Mouse (Mus musculus) layer of hippocampus, adult 11-12 months (tissue): Measurements from ENCODE around the gene Sertad3.

Source experiments
- DNase-seq: peaks from one replicate; pipeline ENCODE4 v3.0.0; 2022; ENCODE audit warnings: low spot score

Gene Sertad3

DNA sequence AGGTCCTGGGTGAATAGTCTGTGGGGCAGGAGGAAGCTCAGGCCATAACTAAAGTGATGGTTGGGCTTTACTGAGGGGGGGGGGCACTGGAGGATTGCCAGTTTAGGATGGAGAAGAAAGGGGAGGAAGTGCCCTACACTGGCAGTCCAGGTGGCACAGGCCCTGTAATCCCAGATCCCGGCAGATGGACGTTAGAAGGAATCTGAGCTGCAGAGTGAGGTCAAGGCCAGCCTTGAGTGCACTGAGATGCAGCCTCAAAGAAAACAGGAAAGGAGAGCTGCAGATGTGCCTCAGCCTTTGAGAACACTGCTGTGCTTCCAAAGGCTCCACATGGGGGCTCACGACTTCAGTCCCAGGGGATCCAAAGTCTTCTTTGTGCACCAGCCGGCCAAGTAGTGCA lies 5.9 kb upstream of the Sertad3 start:
- no peak for DNase-seq

DNA sequence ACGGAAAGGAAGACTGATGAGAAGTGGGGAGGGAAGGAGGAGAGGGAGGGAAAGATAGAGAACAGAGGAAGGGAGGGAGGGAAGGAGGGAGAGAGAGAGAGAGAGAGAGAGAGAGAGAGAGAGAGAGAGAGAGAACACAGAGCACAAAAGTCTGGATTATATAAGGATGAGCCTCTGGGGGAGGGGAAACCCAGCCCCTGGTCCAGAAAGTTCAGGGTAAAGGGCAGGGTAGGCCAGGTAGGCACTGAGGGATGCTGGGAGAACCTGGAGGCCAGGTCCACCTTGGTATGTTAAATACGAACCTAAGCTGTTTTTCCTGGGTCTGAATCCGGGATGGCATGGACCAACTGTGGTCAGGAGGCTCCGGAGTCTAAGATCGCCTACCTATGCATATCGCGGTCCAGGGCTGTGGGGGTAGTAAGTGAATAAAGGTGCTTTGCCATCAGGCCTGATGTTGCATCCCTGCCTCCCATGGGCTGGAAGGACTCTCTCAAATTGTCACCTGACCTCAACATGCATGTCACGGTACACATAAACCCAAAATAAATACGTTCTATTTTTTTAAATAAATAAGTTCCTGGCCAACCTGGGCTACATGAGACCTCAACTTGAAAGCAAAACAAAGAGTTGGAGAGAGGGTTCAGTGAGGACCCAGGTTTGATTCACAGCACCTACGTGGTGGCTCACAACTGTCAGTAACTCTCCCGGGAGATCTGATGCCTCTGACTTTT lies 2.0 kb upstream of the Sertad3 start:
- no peak for DNase-seq

DNA sequence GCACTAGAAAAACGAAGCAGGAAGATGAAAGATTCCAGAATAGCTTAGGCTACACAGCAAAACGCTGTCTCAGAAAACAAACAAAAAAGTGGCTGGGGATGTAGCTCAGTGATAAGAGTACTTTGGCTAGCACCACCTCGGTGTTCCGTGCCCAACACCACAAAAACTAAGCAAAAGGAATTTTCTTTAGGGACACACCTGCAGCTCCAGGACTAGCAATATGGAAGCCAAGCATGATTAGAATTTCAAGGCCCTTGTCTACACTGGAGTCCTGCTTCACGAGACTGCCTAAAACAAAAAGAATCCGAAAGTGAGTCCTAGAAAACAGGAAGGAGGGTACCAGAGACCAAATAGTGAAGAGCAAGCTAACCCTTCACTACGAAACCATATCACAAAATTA lies 972 bp upstream of the Sertad3 start:
- no peak for DNase-seq

GRCm38 (mm10) chr7:27473835-27474489 lies 394 bp downstream of the Sertad3 start:
- no peak for DNase-seq

GRCm38 (mm10) chr7:27474490-27474954 lies 954 bp downstream of the Sertad3 start:
- peak; percentile 98 for DNase-seq

- no peak for DNase-seq
Observed at GRCm38 (mm10) chr7:27475596-27475995, 2.0 kb downstream of the Sertad3 start.

DNA sequence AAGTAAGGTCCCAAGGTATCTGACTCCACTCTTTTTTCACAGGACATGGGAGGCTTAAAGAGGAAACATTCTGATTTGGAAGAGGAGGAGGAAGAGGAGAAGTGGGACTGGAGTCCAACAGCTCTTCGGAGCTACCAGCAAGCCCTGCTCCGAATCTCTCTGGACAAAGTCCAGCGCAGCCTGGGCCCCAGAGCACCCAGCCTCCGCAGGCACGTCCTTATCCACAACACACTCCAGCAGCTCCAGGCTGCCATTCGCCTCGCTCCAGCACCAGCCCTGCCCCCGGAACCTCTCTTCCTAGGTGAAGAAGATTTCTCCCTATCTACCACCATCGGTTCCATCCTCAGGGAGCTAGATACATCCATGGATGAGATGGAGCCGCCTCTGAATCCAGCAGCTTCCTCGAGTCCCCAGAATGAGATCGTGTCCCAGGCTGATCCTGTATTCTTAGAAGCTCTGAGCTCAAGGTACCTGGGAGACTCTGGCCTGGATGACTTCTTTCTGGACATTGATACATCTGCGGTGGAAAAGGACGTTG lies 2.6 kb downstream of the Sertad3 start:
- no peak for DNase-seq

- DNase-seq, result no peak
Observed at GRCm38 (mm10) chr7:27478561-27478960, 5.0 kb downstream of the Sertad3 start.

DNA sequence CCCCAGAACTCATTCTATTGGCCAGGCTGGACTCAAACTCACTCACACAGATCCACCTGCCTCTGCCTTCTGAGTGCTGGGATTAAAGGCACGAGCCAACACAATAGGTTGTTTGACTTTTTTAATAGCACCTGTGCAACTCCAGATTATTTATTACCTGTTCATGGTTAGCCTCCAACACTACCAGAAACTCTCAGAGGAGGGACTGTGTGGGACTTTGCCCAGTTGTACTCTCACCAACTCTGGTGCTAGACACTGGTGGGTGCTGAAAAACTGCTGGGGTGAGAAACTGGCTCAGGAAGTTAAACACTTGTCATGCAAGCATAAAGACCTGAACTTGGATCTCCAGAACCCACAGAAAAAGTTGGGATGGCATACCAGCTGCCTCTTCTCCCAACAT lies 6.2 kb downstream of the Sertad3 start:
- no peak for DNase-seq

DNA sequence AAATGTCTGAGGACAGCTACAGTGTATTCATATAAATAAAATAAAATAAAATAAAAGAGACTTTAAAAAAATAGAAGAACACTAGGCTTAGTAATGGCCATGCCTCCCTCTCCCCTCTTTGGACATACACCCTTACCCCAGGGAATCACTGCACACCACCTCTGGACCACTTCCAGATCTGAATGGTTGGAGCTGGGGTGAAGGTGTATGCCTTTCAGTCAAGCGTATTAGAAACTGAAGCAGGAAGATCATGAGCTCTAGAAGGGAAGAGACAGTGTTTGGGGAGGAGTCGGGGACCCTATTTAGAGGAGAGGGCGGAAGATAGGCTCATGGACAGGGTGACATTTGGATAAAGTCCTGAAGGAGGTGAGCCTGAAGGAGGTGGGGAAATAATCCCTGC lies 6.9 kb downstream of the Sertad3 start:
- DNase-seq, result no peak

DNA sequence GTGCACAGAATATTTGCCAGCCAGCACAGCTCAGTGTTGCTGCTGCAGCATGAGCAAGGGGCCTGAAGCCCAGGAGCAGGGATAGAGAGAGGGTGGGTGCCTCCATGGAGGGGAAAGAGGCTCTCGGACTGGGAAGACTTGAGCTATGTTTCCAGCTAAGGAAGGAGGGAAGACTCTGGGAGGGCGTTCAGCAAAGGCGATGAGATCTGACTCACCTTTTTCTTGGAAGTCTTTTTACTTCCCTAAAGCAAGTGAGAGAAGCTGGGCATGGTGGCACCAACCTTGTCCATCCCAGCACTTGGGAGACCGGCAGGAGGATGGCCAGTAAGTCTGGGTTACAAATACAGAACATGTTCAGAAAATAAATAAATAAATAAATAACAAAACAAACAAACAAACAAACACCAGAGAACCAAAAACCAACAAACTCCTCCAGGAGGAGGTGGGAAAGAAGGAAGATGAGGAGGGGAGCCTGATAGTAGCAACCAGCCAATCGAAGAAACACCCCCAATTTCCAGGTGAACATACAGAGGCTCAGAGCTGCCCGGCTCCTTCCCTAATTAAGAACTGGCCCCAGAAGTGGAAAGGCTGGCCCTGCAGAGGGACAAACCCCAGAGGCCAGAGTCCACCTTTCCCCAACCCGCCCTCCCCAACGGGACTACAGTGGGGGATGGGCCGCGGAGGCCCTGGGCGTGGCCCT lies 7.5 kb downstream of the Sertad3 start:
- DNase-seq, result no peak

DNA sequence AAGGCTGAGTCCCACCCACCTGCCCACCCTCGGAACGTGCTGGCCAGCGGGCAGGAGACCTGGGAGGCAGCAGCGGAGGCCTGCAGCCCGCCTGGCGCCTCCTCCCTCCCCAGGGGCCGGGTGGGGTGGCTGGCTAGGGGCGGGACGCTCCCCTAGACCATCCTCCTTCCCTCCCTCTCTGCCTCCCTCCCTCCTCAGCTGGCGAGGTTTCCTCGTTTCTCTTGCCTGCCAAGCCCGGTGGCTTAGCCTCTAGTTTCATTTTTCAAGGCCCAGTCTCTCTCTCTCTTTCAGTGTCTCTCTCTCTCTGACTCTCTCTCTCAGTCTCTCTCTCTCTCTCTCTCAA lies 8.0 kb downstream of the Sertad3 start:
- peak; percentile 78 for DNase-seq

- no peak for DNase-seq
Observed at GRCm38 (mm10) chr7:27483860-27484259, 10.3 kb downstream of the Sertad3 start.

DNA sequence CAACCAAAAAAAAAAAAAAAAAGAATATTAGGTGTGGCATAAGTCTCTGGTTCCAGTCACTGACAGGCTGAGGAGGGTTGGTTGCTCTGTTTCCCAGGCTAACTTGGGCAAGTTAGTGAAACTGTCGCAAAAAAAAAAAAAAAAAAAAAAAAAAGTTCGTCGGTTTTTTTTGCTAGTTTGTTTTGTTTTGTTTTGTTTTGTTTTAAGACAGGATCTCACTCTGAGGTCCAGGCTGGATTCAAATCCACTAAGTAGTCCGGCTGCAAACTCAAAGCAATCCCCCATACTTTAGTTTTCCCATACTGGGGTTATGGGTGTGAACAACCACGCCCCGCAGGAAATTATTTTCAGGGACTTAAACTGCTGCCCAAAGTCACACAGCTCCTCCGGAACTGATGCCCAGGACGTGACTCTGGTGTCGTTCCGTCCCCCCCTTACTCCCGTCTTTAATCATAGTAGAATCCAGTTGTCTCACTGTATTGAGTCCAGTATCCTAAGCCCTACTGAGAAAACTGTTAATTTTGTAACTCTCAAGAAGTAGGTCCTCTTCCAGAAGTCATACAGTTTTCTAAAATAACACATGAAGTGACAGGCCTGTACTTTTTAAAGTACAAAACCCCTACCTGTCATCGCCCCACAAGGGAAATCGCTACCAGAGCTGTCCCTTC lies 12.7 kb downstream of the Sertad3 start:
- DNase-seq, result no peak

- DNase-seq, result peak; percentile 99
Observed at GRCm38 (mm10) chr7:27486770-27487697, 13.5 kb downstream of the Sertad3 start, which contains the start of gene Sertad1. Gene Sertad1 (plus strand): TSS chr7:27486910.

GRCm38 (mm10) chr7:27487740-27488268 lies 14.2 kb downstream of the Sertad3 start:
- DNase-seq, result peak; percentile 61

DNA sequence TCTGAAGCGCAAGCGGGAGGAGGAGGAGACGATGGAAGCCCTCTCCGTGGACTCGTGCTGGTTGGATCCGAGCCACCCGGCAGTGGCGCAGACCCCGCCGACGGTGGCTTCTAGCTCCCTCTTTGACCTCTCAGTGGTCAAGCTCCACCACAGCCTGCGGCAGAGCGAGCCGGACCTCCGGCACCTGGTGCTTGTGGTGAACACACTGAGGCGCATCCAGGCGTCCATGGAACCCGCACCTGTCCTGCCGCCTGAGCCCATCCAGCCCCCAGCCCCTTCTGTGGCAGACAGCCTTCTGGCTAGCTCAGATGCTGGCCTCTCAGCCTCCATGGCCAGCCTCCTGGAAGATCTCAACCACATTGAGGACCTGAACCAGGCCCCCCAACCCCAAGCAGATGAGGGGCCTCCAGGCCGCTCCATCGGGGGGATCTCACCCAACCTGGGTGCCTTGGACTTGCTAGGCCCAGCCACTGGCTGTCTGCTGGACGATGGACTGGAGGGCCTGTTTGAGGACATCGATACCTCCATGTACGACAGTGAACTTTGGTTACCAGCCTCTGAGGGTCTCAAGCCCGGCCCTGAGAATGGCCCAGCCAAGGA lies 15.8 kb downstream of the Sertad3 start:
- no peak for DNase-seq

DNA sequence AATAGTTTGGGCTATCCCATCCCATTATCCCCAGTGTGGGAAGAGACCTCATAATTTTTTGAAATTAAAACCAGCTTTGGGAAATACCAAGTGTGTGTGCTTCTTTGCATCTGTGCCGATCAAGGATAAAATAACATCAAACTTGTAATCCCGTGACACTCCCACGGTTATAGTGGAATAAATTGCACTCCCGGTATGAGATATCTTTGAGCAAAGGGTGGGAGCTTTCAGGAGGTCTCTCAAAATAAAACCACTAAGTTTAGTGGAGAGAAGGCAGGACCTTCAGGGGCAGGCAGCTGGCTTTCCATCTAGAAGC lies 16.6 kb downstream of the Sertad3 start:
- DNase-seq, result no peak

DNA sequence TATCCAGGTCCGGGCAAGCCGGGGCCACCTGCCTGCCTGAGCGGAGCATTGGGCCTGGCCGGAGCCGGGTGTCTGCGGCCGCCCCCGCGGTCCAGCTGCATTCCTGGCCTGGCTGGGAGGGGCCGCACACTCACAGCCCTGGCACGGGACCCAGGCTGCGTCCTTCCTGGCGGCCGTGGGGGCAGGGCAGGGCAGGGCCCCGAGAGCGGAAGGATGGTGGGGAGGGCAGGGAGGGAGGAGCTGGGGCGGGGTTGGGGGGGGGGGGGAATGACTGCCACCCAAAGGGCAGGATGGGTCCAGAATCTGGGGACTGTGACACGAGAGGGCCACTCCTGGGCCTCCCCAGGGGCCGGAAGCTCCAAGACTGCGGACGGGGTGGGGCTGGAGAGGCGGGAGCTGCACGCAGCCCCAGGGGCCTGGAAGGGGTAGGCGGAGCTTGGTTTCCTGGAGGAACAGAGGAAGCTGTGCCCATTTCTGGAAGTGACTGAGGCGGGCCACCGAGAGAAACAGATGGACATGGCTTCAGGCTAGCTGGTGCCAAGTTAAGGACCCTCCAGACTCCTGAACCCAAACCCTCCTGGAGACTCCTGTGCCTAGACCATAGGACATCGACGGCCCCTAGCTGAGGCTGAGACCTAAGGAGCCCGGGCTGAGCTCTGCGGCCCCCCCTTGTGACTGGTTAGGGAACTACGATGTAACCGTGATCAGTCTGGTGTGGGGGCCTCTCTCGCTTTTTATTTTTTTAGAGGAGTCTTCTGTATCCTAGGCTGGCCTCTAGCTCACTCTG lies 17.2 kb downstream of the Sertad3 start:
- DNase-seq, result peak; percentile 89

DNA sequence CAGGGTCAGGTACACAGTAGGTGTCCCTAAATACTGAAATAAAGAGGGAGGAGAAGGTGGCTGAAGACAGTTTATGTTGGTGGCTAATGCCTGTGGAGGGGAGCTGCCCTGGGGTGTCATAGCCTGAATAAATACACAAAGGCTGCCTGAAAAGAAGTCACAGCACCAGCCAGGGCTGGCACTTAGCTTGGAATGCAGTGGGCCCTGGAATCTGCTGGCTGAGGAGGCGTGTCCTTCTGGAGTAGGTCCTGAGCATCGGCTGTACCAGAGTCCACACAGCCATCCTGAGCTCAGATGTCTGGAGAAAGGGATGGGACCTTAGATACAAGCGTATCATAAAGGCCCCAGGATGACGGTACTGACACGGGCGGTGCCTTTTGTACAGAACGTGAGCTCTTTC lies 18.3 kb downstream of the Sertad3 start:
- no peak for DNase-seq
